Comparison of ENCODE assay signal across 24 mouse cellular contexts in genomic region chr13:101751816-101752215, GRCm38 (mm10).
"Had no signal": no experiment of that assay in that cellular context is flagged by ENCODE, and none has a peak within 500 bp of the region (broad histone marks: within the 10 kb centered on the region; RNA-seq: fewer than 3 reads in every experiment).

No protein-coding gene starts in this region.

- H3K9me3 ChIP-seq: limb, embryonic 15.5 days; megakaryocyte, embryonic 14.5 days; midbrain, embryonic 10.5 days; midbrain, embryonic 13.5 days; neural tube, embryonic 13.5 days had no signal

- ATAC-seq: liver, postnatal 0 days; lung, postnatal 0 days; midbrain, embryonic 13.5 days; midbrain, embryonic 16.5 days had no signal

- DNase-seq: kidney, adult 18-20 months; kidney, adult 9 months; kidney, postnatal 25 days; layer of hippocampus, postnatal 36 days; left cerebral cortex, postnatal 4 days; liver, postnatal 0 days; lung, embryonic 14.5 days; retina, postnatal 1 day; right cerebral cortex, postnatal 25 days; thymus, adult 2 months; thymus, postnatal 14 days had no signal

- H3K27ac ChIP-seq: kidney, postnatal 0 days; left cerebral cortex, adult 2 months; limb, embryonic 12.5 days; limb, embryonic 15.5 days; liver, embryonic 14.5 days; macrophage; midbrain, embryonic 10.5 days; midbrain, embryonic 13.5 days; neural tube, embryonic 13.5 days had no signal

- H3K4me3 ChIP-seq: left cerebral cortex, adult 2 months; limb, embryonic 12.5 days; limb, embryonic 15.5 days; megakaryocyte, embryonic 14.5 days; midbrain, embryonic 10.5 days; midbrain, embryonic 13.5 days; myocyte; neural tube, embryonic 13.5 days had no signal

- H3K9ac ChIP-seq: limb, embryonic 12.5 days; limb, embryonic 15.5 days; liver, embryonic 14.5 days; liver, postnatal 0 days; lung, embryonic 14.5 days; midbrain, embryonic 13.5 days; neural tube, embryonic 13.5 days had no signal
